Mouse (Mus musculus) intestine, postnatal 0 days (tissue): Measurements from ENCODE around the gene AU040320. TPM values are rescaled to one million over a fixed set of nuclear protein-coding genes. Genes with fewer than 3 reads are reported as not detected.

ENCODE experiments used
- ATAC-seq: fragments of 200-750 bp; cut with Nextera tagmentation; 2 replicates; pipeline ENCODE4 v1.8.0; 2017; ENCODE audit warnings: mild to moderate bottlenecking, moderate TSS enrichment, moderate library complexity
- H3K27ac ChIP-seq: fragments of 300-500 bp; sonication (generic); 2 replicates; pipeline ENCODE4 v1.5.1; 2014; ENCODE audit warnings: mild to moderate bottlenecking, low read depth, low read length, moderate library complexity
- H3K27me3 ChIP-seq: fragments of 300-500 bp; sonication (generic); replicated peaks from 2 replicates; pipeline ENCODE4 v1.6.1; 2014; ENCODE audit warnings: low read length, mixed read lengths; ENCODE audit not compliant: control insufficient read depth, insufficient read depth
- H3K36me3 ChIP-seq: fragments of 300-500 bp; sonication (generic); 2 replicates; pipeline ENCODE4 v1.6.1; 2014; ENCODE audit warnings: mild to moderate bottlenecking, moderate library complexity; ENCODE audit not compliant: control insufficient read depth, insufficient read depth
- H3K4me1 ChIP-seq: fragments of 300-500 bp; sonication (generic); replicated peaks from 2 replicates; pipeline ENCODE4 v1.6.1; 2014; ENCODE audit warnings: antibody characterized with exemption, low read length, mixed read lengths; ENCODE audit not compliant: control insufficient read depth, insufficient read depth
- H3K4me2 ChIP-seq: fragments of 300-500 bp; sonication (generic); replicated peaks from 2 replicates; pipeline ENCODE4 v1.6.1; 2014; ENCODE audit warnings: low read depth, mild to moderate bottlenecking, moderate library complexity
- H3K4me3 ChIP-seq: fragments of 300-500 bp; sonication (generic); 2 replicates; pipeline ENCODE4 v1.5.1; 2014; ENCODE audit warnings: low read depth, low read length
- H3K9ac ChIP-seq: fragments of 300-500 bp; sonication (generic); 2 replicates; pipeline ENCODE4 v1.6.1; 2014; ENCODE audit warnings: mild to moderate bottlenecking, low read depth, low read length
- H3K9me3 ChIP-seq: fragments of 300-500 bp; sonication (generic); 2 replicates; pipeline ENCODE4 v1.6.1; 2016; ENCODE audit warnings: mixed run types; ENCODE audit not compliant: control insufficient read depth
- CTCF ChIP-seq: sonication (generic); IDR thresholded peaks from 2 replicates; pipeline ENCODE4 v1.5.1; 2016; ENCODE audit warnings: low read depth, mild to moderate bottlenecking, control low read depth, antibody characterized with exemption, moderate library complexity
- WGBS: fragments of 180-500 bp; shearing (Covaris S2); extraction: QIAGEN DNeasy Blood & Tissue Kit; methylation state at CpG from one replicate; pipeline ENCODE4 v1.1.7; 2014; 5-methylcytosine and 5-hydroxymethylcytosine counted together
- polyA plus RNA-seq: library from polyadenylated mRNA; unstranded; fragments of >200 nt; fragmentation: Nextera tagmentation; extraction: Ambion mirVana; gene quantifications from 2 replicates; pipeline ENCODE4 v1.2.1, GENCODE M21; 2015

AU040320 gene
- polyA plus RNA-seq, 1 experiment from 2014 or later, result 68.7 TPM

DNA sequence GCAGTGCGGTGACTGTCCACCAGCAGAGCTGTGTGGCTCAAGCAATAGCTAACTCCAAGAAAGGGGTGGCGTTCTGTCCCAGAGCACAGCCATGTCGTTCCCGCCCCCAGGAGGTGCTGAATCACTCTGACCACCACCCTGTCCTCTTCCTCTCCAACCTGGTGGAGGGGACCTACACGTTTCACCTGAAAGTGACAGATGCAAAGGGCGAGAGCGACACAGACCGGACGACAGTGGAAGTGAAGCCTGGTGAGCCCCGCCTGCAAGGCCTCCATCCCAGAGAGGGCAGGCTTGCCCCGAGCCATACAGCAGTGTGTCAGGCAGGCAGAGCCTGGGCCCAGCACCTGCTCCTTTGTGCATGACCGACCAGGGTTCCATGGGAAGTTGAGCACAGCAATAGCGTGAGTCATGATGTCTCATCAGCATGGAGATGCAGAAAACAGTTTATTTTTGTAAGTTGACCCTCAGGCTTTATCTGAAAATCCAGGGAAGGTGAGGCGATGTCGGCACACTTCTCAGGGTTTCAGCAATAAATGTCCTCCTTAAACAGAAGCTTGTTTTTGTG, 87.7 kb downstream of the AU040320 start:
- WGBS, result 92% methylated on average over 15 of the region's 15 CpGs
- H3K27me3 ChIP-seq, result no peaks in the 10 kb centered on the region
- H3K36me3 ChIP-seq, result peaks cover 75% of the 10 kb centered on the region
- H3K27ac ChIP-seq, result no peak overlapping the region
- ATAC-seq, result no peak
- no peaks in the 10 kb centered on the region for H3K4me1 ChIP-seq
- H3K4me2 ChIP-seq, result no peak overlapping the region
- H3K9me3 ChIP-seq, result no peaks in the 10 kb centered on the region
- H3K4me3 ChIP-seq, result no peak overlapping the region
- H3K9ac ChIP-seq, result no peak overlapping the region
- no peak for TF ChIP-seq CTCF

DNA sequence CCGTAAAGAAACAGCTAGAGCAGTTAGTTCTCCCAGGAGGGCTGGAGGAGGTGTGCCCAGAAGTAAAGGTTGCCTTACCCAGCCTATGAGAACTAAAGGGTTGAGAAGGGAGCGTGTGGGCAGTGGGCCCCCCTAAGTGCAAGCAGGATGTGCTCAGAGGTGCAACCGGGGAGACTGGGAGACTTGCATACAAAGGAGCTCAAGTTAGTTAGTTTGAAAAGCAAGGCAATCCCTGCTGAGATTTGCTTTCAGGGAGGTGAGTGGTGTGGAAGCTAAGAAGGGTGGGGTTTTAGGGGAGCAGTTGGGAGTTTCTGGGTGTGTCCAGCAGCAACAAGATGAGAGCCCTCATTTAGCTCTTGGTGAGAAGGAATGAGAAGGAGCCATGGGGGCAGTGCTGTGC, 89.6 kb downstream of the AU040320 start:
- ATAC-seq, result no peak
- no peaks in the 10 kb centered on the region for H3K4me1 ChIP-seq
- 54% methylated on average over 3 of the region's 3 CpGs for WGBS
- no peak overlapping the region for H3K4me2 ChIP-seq
- no peak overlapping the region for H3K9ac ChIP-seq
- no peaks in the 10 kb centered on the region for H3K27me3 ChIP-seq
- peaks cover 81% of the 10 kb centered on the region for H3K36me3 ChIP-seq
- TF ChIP-seq CTCF, result no peak
- no peak overlapping the region for H3K4me3 ChIP-seq
- no peaks in the 10 kb centered on the region for H3K9me3 ChIP-seq
- H3K27ac ChIP-seq, result no peak overlapping the region

DNA sequence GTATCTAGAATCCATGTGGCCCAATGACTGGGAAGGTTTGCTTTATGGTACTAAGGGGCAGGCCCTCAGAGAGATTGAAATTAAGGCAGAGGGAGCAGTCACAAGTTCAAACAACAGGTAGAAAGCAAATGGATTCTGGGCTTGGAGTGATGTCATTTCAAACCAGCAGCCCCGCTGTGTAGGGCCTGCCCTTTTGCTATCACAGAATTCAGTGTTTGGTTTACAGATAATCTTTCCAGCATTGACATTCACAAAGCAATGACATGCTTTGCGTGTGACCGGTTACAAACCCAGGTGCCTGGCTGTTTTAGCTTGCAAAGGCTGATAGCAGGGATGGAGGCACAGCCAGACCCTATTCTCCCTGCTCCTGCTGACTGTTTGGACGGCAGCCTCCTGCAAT, 92.3 kb downstream of the AU040320 start:
- Histone ChIP-seq H3K4me1 (no peaks in the 10 kb centered on the region), H3K27ac (no peak overlapping the region), H3K36me3 (peaks cover 87% of the 10 kb centered on the region), H3K4me2 (no peak overlapping the region), H3K9me3 (no peaks in the 10 kb centered on the region), H3K4me3 (no peak overlapping the region), H3K9ac (no peak overlapping the region), H3K27me3 (no peaks in the 10 kb centered on the region)
- 67% methylated on average over 4 of the region's 4 CpGs for WGBS
- no peak for TF ChIP-seq CTCF
- no peak for ATAC-seq

DNA sequence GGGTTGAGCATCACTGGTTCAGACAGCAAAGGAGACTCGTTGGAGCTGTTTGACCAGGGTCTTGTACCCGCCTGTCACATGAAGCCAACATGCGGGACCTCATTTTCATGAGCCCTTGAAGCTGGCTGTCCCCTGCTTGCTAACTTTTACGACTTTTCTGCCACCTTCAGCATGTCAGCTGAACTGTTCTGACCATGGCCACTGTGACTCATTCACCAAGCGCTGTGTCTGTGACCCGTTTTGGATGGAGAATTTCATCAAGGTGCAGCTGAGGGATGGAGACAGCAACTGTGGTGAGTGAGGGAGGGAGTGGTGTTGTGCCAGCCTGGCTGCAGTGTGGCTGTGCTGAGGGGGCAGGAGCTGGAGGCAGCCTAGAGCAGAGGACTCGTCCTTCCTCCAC, 93.6 kb downstream of the AU040320 start:
- 65% methylated on average over 7 of the region's 7 CpGs for WGBS
- H3K9ac ChIP-seq, result no peak overlapping the region
- TF ChIP-seq CTCF, result no peak
- no peaks in the 10 kb centered on the region for H3K4me1 ChIP-seq
- no peak overlapping the region for H3K4me2 ChIP-seq
- H3K27ac ChIP-seq, result no peak overlapping the region
- H3K4me3 ChIP-seq, result no peak overlapping the region
- ATAC-seq, result no peak
- H3K27me3 ChIP-seq, result no peaks in the 10 kb centered on the region
- H3K36me3 ChIP-seq, result peaks cover 85% of the 10 kb centered on the region
- no peaks in the 10 kb centered on the region for H3K9me3 ChIP-seq

GRCm38 (mm10) chr4:126850019-126850777, 96.9 kb downstream of the AU040320 start:
- Histone ChIP-seq H3K36me3 (peaks cover 80% of the 10 kb centered on the region), H3K4me2 (no peak overlapping the region), H3K4me1 (no peaks in the 10 kb centered on the region), H3K27ac (no peak overlapping the region), H3K27me3 (no peaks in the 10 kb centered on the region), H3K9ac (no peak overlapping the region), H3K9me3 (no peaks in the 10 kb centered on the region), H3K4me3 (no peak overlapping the region)
- no peak for ATAC-seq
- TF ChIP-seq CTCF, result no peak
- 81% methylated on average over 7 of the region's 7 CpGs for WGBS

DNA sequence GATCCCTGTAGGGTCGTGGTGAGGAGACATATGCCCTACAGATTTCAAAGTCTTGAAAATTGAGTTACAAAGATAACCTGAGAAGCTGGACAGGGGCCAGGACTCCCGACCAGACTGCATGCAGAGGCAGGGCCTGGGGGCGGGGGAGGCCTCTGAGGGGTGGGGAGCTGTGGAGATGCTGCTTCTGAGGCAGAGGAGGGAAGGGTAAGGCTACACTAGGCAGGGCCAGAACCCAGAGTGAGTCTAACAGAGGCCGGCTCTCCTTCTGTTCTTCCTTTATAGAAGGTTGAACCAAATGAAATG, 97.4 kb downstream of the AU040320 start:
- no peaks in the 10 kb centered on the region for H3K9me3 ChIP-seq
- no peak overlapping the region for H3K9ac ChIP-seq
- no peak overlapping the region for H3K4me3 ChIP-seq
- H3K27me3 ChIP-seq, result no peaks in the 10 kb centered on the region
- ATAC-seq, result no peak
- peaks cover 77% of the 10 kb centered on the region for H3K36me3 ChIP-seq
- WGBS, result 48% methylated on average over 4 of the region's 4 CpGs
- H3K27ac ChIP-seq, result no peak overlapping the region
- TF ChIP-seq CTCF, result no peak
- H3K4me2 ChIP-seq, result no peak overlapping the region
- no peaks in the 10 kb centered on the region for H3K4me1 ChIP-seq
